Mouse (Mus musculus) neural tube, embryonic 12.5 days (tissue): ENCODE data around the gene Xxylt1. TPM values are rescaled to one million over a fixed set of nuclear protein-coding genes. Genes with fewer than 3 reads are reported as not detected.

Experiments used
- ATAC-seq: fragments of 200-750 bp; cut with Nextera tagmentation; 2 replicates; pipeline ENCODE4 v1.8.0; 2017; ENCODE audit warnings: low read depth, mild to moderate bottlenecking, moderate TSS enrichment, moderate library complexity; ENCODE audit not compliant: low FRiP score
- H3K27ac ChIP-seq: fragments of 300-500 bp; sonication (generic); 2 replicates; pipeline ENCODE4 v1.5.1; 2016
- H3K27me3 ChIP-seq: fragments of 300-500 bp; sonication (generic); replicated peaks from 2 replicates; pipeline ENCODE4 v1.6.1; 2016; ENCODE audit warnings: mild to moderate bottlenecking
- H3K36me3 ChIP-seq: fragments of 300-500 bp; sonication (generic); 2 replicates; pipeline ENCODE4 v1.6.1; 2016; ENCODE audit warnings: mild to moderate bottlenecking
- H3K4me1 ChIP-seq: fragments of 300-500 bp; sonication (generic); 2 replicates; pipeline ENCODE4 v1.6.1; 2016
- H3K4me2 ChIP-seq: fragments of 300-500 bp; sonication (generic); replicated peaks from 2 replicates; pipeline ENCODE4 v1.6.1; 2016; ENCODE audit warnings: mild to moderate bottlenecking
- H3K4me3 ChIP-seq: fragments of 300-500 bp; sonication (generic); 2 replicates; pipeline ENCODE4 v1.5.1; 2016
- H3K9ac ChIP-seq: fragments of 300-500 bp; sonication (generic); 2 replicates; pipeline ENCODE4 v1.6.1; 2016; ENCODE audit warnings: mild to moderate bottlenecking
- H3K9me3 ChIP-seq: fragments of 300-500 bp; sonication (generic); 2 replicates; pipeline ENCODE4 v1.6.1; 2016; ENCODE audit warnings: mild to moderate bottlenecking
- WGBS: fragments of 180-500 bp; shearing (Covaris S2); methylation state at CpG from one replicate; pipeline ENCODE4 v1.1.7; 2016; 5-methylcytosine and 5-hydroxymethylcytosine counted together
- polyA plus RNA-seq: library from polyadenylated mRNA; unstranded; fragments of >200 nt; fragmentation: Nextera tagmentation; extraction: Ambion mirVana; gene quantifications from 2 replicates; pipeline ENCODE4 v1.2.1, GENCODE M21; 2016

The Xxylt1 gene
- polyA plus RNA-seq, 1 experiment from 2014 or later = 15.7 TPM

- Histone ChIP-seq H3K27ac (no peak overlapping the region), H3K36me3 (no peaks in the 10 kb centered on the region), H3K4me2 (no peak overlapping the region), H3K27me3 (no peaks in the 10 kb centered on the region), H3K9ac (no peak overlapping the region), H3K4me3 (no peak overlapping the region), H3K9me3 (no peaks in the 10 kb centered on the region), H3K4me1 (peaks cover 8% of the 10 kb centered on the region; the same call in 1 of the 2 replicates)
- WGBS = 94% methylated on average over 8 of the region's 8 CpGs
- no peak for ATAC-seq
Observed at GRCm38 (mm10) chr16:31035651-31036245, 45.5 kb downstream of the Xxylt1 start.

- 74% methylated on average over 7 of the region's 7 CpGs for WGBS
Observed at GRCm38 (mm10) chr16:31035235-31035634, 46.0 kb downstream of the Xxylt1 start.

GRCm38 (mm10) chr16:31034051-31034450, 47.2 kb downstream of the Xxylt1 start:
- WGBS = 21% methylated on average over 3 of the region's 3 CpGs
- Histone ChIP-seq H3K4me1 (peaks cover 4% of the 10 kb centered on the region; the same call in 1 of the 2 replicates), H3K4me3 (no peak overlapping the region), H3K27ac (no peak overlapping the region), H3K4me2 (no peak overlapping the region), H3K9ac (no peak overlapping the region), H3K9me3 (no peaks in the 10 kb centered on the region), H3K36me3 (no peaks in the 10 kb centered on the region), H3K27me3 (no peaks in the 10 kb centered on the region)
- no peak for ATAC-seq

More at GRCm38 (mm10) chr16:31035235-31035634, 46.0 kb downstream of the Xxylt1 start:
- H3K4me2 ChIP-seq = no peak overlapping the region
- H3K9ac ChIP-seq = no peak overlapping the region
- H3K36me3 ChIP-seq = no peaks in the 10 kb centered on the region
- no peaks in the 10 kb centered on the region for H3K9me3 ChIP-seq
- no peaks in the 10 kb centered on the region for H3K27me3 ChIP-seq
- H3K4me3 ChIP-seq = no peak overlapping the region
- no peak overlapping the region for H3K27ac ChIP-seq
- H3K4me1 ChIP-seq = peaks cover 8% of the 10 kb centered on the region; the same call in 1 of the 2 replicates
- no peak for ATAC-seq

- WGBS = 69% methylated on average over 11 of the region's 11 CpGs
- ATAC-seq = no peak
- H3K27ac ChIP-seq = no peak overlapping the region
- H3K9me3 ChIP-seq = no peaks in the 10 kb centered on the region
- H3K9ac ChIP-seq = no peak overlapping the region
- H3K4me3 ChIP-seq = no peak overlapping the region
- peaks cover 4% of the 10 kb centered on the region; the same call in 1 of the 2 replicates for H3K4me1 ChIP-seq
- no peaks in the 10 kb centered on the region for H3K27me3 ChIP-seq
- H3K36me3 ChIP-seq = no peaks in the 10 kb centered on the region
- no peak overlapping the region for H3K4me2 ChIP-seq
Observed at GRCm38 (mm10) chr16:31029739-31030485, 51.3 kb downstream of the Xxylt1 start.

- Histone ChIP-seq H3K27me3 (no peaks in the 10 kb centered on the region), H3K36me3 (no peaks in the 10 kb centered on the region), H3K4me2 (no peak overlapping the region), H3K9ac (no peak overlapping the region), H3K27ac (no peak overlapping the region), H3K4me1 (peaks cover 6% of the 10 kb centered on the region), H3K4me3 (no peak overlapping the region), H3K9me3 (no peaks in the 10 kb centered on the region)
- no peak for ATAC-seq
Observed at GRCm38 (mm10) chr16:31027675-31028074, 53.6 kb downstream of the Xxylt1 start.

- 92% methylated on average over 7 of the region's 7 CpGs for WGBS
- H3K4me1 ChIP-seq = peaks cover 16% of the 10 kb centered on the region
Observed at GRCm38 (mm10) chr16:31025516-31025915, 55.7 kb downstream of the Xxylt1 start.

GRCm38 (mm10) chr16:31024997-31025396, 56.2 kb downstream of the Xxylt1 start:
- H3K4me1 ChIP-seq = peaks cover 16% of the 10 kb centered on the region
- H3K27ac ChIP-seq = no peak overlapping the region
- H3K9ac ChIP-seq = no peak overlapping the region
- H3K4me2 ChIP-seq = no peak overlapping the region
- H3K36me3 ChIP-seq = no peaks in the 10 kb centered on the region
- H3K27me3 ChIP-seq = no peaks in the 10 kb centered on the region
- no peaks in the 10 kb centered on the region for H3K9me3 ChIP-seq
- ATAC-seq = no peak
- 86% methylated on average over 4 of the region's 4 CpGs for WGBS
- no peak overlapping the region for H3K4me3 ChIP-seq

More at GRCm38 (mm10) chr16:31025516-31025915, 55.7 kb downstream of the Xxylt1 start:
- Histone ChIP-seq H3K9me3 (no peaks in the 10 kb centered on the region), H3K27ac (no peak overlapping the region), H3K4me2 (no peak overlapping the region), H3K9ac (no peak overlapping the region), H3K36me3 (no peaks in the 10 kb centered on the region), H3K4me3 (no peak overlapping the region), H3K27me3 (no peaks in the 10 kb centered on the region)
- no peak for ATAC-seq

- peaks cover 16% of the 10 kb centered on the region for H3K4me1 ChIP-seq
- H3K4me2 ChIP-seq = no peak overlapping the region
- WGBS = 75% methylated on average over 7 of the region's 7 CpGs
- H3K4me3 ChIP-seq = no peak overlapping the region
- no peak for ATAC-seq
- H3K9me3 ChIP-seq = no peaks in the 10 kb centered on the region
- no peak overlapping the region for H3K27ac ChIP-seq
- H3K36me3 ChIP-seq = no peaks in the 10 kb centered on the region
- H3K9ac ChIP-seq = no peak overlapping the region
- no peaks in the 10 kb centered on the region for H3K27me3 ChIP-seq
Observed at GRCm38 (mm10) chr16:31024221-31024620, 57.0 kb downstream of the Xxylt1 start.

GRCm38 (mm10) chr16:31023803-31024202, 57.4 kb downstream of the Xxylt1 start:
- H3K27me3 ChIP-seq = no peaks in the 10 kb centered on the region
- H3K9ac ChIP-seq = no peak overlapping the region
- peaks cover 16% of the 10 kb centered on the region for H3K4me1 ChIP-seq
- WGBS = 66% methylated on average over 8 of the region's 8 CpGs
- H3K9me3 ChIP-seq = no peaks in the 10 kb centered on the region
- H3K4me2 ChIP-seq = no peak overlapping the region
- no peak for ATAC-seq
- H3K27ac ChIP-seq = no peak overlapping the region
- no peaks in the 10 kb centered on the region for H3K36me3 ChIP-seq
- H3K4me3 ChIP-seq = no peak overlapping the region

- Histone ChIP-seq H3K4me2 (no peak overlapping the region), H3K9ac (no peak overlapping the region), H3K27me3 (no peaks in the 10 kb centered on the region), H3K9me3 (no peaks in the 10 kb centered on the region), H3K4me1 (peaks cover 16% of the 10 kb centered on the region), H3K27ac (no peak overlapping the region), H3K36me3 (no peaks in the 10 kb centered on the region), H3K4me3 (no peak overlapping the region)
- WGBS = 71% methylated on average over 5 of the region's 5 CpGs
- ATAC-seq = no peak
Observed at GRCm38 (mm10) chr16:31022287-31022686, 58.9 kb downstream of the Xxylt1 start.

- Histone ChIP-seq H3K4me3 (no peak overlapping the region), H3K27me3 (no peaks in the 10 kb centered on the region), H3K4me1 (peaks cover 16% of the 10 kb centered on the region), H3K4me2 (no peak overlapping the region), H3K36me3 (no peaks in the 10 kb centered on the region), H3K9ac (no peak overlapping the region), H3K27ac (no peak overlapping the region), H3K9me3 (no peaks in the 10 kb centered on the region)
- WGBS = 76% methylated on average over 3 of the region's 3 CpGs
- ATAC-seq = no peak
Observed at GRCm38 (mm10) chr16:31019514-31019913, 61.7 kb downstream of the Xxylt1 start.

GRCm38 (mm10) chr16:31017687-31018413, 63.4 kb downstream of the Xxylt1 start:
- no peaks in the 10 kb centered on the region for H3K9me3 ChIP-seq
- no peak overlapping the region for H3K9ac ChIP-seq
- no peak overlapping the region for H3K27ac ChIP-seq
- WGBS = 94% methylated on average over 10 of the region's 10 CpGs
- H3K4me2 ChIP-seq = no peak overlapping the region
- no peak for ATAC-seq
- H3K4me1 ChIP-seq = peaks cover 10% of the 10 kb centered on the region; the same call in 1 of the 2 replicates
- H3K36me3 ChIP-seq = no peaks in the 10 kb centered on the region
- H3K27me3 ChIP-seq = no peaks in the 10 kb centered on the region
- H3K4me3 ChIP-seq = no peak overlapping the region
